Mouse (Mus musculus): ENCODE data around the gene Nfib.

DNA sequence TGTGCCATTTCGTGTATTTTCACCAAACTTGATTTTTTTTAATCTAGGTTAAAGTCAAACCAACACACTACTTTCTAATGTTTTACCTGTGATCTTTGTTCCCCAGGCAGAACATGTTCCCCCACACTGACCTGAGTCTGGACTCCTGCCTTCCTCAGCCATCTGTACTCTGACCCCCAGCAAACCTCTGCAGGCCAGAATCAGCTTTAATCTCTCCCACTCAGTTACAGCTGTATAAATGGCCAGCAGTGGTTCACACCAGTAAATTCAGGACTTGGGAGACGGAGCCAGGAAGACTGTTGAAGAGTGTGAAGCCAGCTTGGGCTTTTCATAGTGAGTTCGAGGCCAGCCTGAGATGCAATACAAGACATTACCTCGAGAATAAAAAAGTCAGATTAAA is 312.5 kb downstream of the Nfib start:
- no peak for TF ChIP-seq POLR2A (IDR thresholded peaks at IDR 0.05; ENCODE audit: borderline replicate concordance, insufficient read depth, low read length)
- TF ChIP-seq CTCF (IDR thresholded peaks at IDR 0.05; ENCODE audit: borderline replicate concordance, insufficient read depth, low read depth, low read length): no peak
